Mouse (Mus musculus) heart, adult 11 months (tissue): ENCODE results near the gene Ociad1.

Source experiments
- DNase-seq: peaks from one replicate; pipeline ENCODE4 v3.0.0; 2022

Gene Ociad1

GRCm38 (mm10) chr5:73292502-73293457, at the start of gene Ociad1:
Ociad1 (plus strand) TSS chr5:73292784.
- DNase-seq = peak; percentile 99

DNA sequence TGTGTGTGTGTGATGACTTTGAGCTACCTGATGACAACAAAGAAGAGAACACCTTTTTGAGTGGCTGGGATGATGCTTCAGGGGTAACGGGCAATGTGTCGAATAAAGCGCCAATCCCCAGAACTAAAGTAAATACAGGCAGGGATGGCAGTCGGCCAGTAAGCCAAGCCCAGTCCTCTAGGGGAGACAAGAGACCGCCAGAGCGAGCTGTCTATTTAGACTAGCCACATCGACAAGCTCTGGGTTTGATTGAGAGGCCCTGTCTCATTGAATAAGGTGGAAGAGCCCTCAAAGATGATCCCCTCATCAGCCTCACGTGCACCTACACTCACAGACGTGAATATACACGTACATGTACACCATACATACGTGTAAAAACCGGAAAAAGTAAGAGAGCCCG, 48.2 kb upstream of the Ociad1 start:
- peak; percentile 92 for DNase-seq

GRCm38 (mm10) chr5:73246414-73246813, 46.2 kb upstream of the Ociad1 start:
- DNase-seq = no peak

GRCm38 (mm10) chr5:73248211-73248610, 44.4 kb upstream of the Ociad1 start:
- DNase-seq = no peak

DNA sequence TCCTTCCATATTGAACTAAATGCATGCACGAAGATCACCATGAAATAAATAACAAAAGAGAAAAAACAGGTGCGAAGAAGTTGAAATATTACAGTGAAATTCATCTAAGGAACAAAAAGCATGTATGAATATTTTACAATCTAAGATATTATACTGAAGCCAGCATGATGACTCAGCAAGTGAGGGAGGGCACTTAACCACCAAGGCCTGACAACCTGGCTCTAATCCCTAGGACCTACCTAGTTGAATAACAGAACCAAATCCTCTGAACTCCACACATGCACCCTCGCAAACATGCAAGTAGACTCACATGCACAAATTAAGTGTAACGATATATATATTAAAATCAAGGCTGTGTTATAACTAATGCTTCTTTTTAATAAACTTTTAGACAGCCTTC, 43.2 kb upstream of the Ociad1 start:
- DNase-seq = no peak

DNA sequence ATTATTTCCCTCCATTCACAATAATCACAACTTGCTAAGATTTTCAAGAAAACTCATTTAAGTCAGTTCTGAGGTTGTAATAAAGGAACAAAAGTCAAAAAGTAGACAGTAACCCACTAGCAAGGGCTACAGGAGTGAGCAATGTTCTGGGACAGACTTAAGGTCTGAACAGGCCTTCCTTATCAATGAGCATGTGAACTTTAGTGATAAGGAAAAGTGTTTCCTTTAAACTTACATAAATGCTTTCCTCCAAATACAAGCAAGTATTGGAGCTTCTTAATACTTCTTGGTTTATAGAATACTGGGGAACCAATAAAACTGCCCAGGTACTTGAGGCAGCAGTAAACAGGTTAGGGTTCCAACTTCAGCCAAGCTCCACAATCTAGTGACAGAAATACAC, 39.8 kb upstream of the Ociad1 start:
- no peak for DNase-seq

- DNase-seq = no peak
Observed at GRCm38 (mm10) chr5:73254660-73255059, 37.9 kb upstream of the Ociad1 start.

DNA sequence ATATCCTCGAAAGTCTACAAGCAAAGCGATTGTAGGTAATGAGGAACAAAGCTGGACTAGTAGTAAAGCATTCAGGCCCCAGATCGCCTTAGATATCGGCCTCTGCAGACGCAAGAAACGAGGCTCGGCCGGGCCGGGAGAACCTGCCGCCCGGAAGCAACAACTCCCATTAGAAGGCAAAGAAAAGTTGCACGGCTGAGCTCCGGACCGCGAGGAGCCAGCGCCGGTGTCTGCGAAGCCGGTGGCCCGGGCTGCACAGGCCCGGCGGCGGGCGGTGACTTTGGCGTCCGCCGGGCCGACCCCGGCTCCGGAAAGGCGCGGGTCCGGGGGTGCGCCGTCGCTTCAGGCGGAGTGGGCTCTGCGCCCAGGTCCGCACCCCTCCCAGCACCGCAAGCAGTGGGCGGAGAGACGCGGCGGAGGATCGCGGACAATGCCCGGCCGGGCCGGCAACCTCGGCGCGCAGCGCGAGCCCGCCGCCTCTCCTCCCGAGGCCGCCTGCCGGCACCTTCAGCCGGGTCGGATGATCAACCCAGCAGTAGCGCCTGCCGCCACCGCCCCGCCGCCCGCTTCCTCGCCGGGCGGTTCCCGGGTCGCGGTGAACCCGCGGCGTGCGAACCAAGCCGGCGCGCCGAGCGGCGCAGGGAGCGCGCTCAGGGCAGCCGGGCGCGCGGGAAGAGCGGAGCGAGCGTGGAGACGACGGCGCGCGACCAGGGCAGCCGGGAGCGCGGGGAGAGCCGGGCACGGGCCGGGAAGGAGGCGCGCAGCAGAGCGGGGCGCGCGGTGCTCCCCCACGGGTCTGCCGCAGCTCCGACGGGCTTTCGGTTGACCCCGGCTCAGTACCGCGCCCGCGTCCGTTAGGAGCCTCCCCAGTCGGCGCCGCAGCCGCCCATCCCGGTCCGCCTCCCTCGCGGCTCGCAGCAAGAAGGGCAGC, 37.0 kb upstream of the Ociad1 start:
- peak; percentile 97 for DNase-seq

DNA sequence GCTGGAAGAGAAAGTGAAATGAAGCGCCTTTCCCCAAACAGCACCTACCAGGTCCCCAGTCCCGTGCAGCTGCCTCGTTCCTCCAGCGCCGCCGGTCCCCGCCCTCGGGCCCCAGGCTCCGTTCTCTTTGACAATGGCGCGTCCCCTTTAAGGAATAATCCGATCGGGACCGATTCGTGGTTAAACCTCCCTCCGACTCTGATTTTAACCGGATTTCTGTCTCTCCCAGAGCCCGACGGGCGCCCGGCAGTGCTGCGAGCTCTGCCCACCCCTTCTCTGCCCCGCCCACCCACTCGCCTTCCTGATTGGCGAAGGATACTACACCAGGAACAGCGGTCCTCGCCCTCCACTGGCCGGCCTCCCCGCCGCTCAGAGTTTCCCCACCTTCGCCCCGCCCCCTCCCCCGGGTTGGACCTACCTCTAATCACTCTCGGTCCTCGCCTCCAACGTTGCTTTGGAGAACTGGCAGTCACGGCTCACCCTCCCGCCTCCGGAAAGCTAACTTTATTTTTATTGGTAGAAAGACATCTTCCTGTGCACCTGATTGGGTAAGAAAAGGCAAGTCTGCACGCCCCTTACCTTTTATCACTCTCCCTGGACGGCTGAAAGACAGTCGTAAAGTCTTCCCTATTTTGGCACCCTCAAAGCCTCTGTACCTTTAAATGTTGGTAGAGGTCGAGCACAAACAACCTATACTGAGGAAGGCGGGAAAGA, 36.1 kb upstream of the Ociad1 start, which contains the start of gene Fryl:
Gene Fryl, minus strand, starts transcription at position 268 of the 714 bp plus-strand sequence.
- peak; percentile 100 for DNase-seq

GRCm38 (mm10) chr5:73257096-73257495, 35.5 kb upstream of the Ociad1 start:
- DNase-seq = no peak

DNA sequence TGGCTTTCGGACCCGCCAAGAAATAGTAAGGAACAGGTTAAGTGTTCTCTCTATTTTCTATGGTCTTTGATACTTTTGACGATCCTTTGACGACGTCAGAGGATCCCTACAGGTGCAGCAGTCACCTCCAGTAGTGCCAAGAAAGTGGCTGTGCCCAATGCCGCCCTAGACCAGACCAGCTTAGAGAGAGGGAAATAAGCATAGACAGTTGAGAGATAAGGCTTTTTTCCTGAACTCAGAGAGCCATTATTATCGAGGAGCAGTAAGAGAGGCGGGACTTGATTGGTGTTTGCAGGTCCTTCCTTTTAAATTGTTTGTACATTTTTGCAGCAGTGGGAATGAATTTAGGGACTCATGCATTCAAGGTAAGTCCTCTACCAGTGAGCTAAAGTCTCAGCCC, 34.9 kb upstream of the Ociad1 start:
- no peak for DNase-seq

DNA sequence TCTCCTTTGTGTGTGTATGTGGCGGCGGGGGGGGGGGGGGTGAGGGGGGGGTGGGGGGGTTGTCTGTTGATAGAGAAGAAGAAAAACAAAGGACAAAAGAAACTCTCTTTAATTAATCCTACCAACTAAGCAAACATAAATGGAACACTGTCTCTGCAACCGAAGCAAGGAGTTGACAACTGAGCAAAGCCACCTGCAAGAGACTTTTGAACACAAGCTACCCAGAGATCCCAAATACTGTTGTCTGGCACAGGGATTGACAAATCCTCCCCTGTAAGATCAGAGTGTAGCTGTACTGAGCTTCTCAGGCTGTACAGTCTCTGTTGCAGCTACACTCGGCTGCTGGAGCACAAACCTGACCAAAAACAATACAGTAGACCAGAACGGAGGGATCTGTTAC, 28.5 kb upstream of the Ociad1 start:
- DNase-seq = no peak

DNA sequence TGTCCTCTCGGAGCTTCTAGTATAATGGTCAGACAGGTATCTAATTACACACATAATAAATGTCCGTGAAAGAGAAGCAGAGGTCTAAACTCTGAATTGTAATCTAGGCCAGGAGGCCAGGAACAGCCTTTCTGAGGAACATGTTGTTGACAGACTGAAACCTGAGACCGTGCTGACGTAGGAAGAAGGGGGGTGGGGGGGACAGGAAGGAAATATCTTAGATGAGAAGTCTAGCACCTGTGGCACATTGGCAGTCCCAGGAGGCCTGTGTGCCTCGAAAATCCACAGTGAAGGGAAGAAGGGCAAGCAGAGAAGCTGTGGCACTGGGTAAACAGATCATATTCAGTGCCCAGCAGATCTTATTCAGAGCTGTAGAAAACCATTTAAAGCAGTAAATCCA, 27.1 kb upstream of the Ociad1 start:
- DNase-seq = no peak

DNA sequence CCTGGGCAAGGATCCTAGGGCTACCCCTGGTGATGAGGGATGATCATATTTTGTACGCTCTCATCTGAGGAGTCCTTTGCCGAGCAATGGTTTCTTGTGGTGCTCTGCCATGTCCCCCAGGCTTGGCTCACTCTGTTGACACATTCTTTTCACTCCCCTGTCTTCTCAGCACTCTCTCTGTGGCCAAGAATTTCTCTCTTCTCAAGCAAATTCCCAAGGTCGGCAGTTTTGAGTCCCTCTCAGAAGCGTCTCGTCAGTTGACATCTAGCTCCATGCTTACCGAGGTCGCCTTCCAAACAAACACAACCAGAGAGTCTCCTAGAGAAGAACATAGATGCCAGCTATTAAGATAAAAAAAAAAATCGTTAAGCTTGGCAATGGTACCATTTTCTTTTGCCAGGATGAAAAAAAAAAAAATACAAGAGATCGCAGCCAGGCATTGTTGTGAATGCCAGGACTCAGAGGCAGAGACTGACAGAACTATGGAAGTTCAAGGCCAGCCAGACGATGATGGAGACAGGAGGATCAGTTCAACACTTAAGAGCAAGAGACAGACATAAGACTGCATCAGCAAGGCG, 23.9 kb upstream of the Ociad1 start:
- DNase-seq = no peak

GRCm38 (mm10) chr5:73270612-73271011, 22.0 kb upstream of the Ociad1 start:
- no peak for DNase-seq

GRCm38 (mm10) chr5:73273171-73273570, 19.4 kb upstream of the Ociad1 start:
- DNase-seq = peak; percentile 56

- peak; percentile 80 for DNase-seq
Observed at GRCm38 (mm10) chr5:73274941-73275340, 17.6 kb upstream of the Ociad1 start.

DNA sequence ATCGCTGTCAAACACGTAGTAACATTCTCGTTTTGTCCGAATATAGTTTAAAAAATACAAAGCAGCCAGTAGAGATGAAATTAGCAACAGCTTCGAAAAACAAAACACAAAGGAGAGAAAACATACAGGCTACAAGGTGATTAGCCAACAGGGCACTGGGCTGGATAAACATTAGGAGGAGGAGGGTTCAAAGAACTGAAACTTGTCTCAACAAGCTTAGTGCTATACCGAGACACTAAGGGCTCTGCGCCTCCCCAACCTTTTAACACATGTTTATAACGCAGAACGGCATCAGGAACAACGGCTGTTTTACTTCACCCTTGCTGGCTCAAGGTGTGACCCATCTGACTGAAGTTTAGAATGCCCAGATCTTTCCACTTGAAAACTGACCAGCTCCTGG, 13.4 kb upstream of the Ociad1 start:
- DNase-seq = no peak

DNA sequence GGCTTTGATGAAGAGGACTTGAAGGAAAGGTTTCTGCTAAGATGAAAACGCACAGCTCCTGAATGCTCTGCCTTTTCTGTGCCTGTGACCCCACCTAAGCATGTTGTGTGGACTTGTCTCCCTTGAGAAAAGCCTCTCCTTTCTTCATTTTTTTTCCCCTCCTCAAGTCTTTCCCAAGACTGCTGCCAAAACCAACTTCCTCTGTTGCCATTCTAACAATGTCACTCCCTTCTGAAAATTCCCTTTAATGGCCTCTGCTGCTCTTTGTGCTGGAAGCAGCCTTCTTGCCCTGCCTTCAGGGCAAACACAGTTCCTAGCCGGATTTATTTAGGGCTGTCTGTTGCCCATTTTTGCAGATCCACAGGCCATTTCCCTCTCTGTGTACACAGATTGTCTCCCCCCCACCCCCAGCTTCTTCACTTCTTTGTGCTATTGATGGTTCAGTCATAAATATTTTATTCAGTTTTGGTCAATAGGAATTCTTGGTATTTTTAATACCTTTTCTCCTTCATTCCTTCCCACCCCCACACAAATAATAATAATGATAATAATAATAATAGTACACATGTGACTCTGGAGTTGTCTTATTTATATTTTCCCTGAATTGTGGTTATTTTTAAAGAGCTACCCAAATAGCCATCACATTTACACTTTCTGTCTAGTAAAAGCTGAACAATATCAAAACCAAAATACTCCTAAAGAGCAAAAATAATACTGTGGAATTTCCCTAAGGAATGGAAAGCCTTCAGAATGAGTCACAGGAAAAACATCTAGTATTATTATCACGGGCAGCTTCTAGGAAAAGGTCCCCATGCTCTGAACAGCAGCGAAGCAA, 12.6 kb upstream of the Ociad1 start:
- DNase-seq = peak; percentile 90

DNA sequence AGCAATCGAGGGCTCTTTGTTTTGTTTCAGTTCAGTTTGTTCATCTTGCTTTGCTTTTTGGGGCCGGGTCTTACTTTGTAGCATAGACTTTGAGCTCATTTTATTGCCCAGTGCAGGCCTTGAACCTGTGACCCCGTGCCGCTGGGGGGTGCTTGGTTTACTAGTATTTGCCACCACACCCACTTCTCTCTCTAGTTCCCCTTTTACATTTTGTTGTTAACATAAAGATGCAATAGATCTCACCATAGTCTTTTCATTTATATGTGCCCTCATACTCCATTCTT, 12.1 kb upstream of the Ociad1 start:
- peak; percentile 64 for DNase-seq

DNA sequence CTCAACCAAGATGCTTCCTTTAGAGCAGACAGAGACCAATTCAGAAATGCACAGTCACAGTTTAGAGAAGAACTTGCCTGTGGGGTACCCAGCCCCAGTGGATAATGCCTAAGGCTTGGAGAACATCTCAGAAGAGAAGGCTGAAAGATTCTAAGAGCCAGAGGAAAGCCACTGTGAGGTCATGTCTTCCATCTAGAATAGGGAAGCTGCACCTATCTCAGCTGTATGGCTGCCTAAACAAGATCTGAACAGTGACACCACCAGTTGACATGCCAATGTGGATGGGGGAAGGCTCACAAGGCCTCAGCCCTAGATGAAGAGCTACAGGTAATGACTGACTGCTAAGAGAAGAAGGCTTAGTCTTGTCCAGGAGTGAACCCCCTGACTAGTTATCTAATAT, 8.5 kb upstream of the Ociad1 start:
- peak; percentile 66 for DNase-seq

- no peak for DNase-seq
Observed at GRCm38 (mm10) chr5:73285470-73285978, 7.1 kb upstream of the Ociad1 start.
